Mouse (Mus musculus) E14TG2a.4 (cell line): ENCODE data around the gene Uqcc2.

Experiments used
- H3K27me3 ChIP-seq: 2 replicates; pipeline ENCODE4 v1.6.1; 2014; ENCODE audit warnings: low read length, control low read depth; ENCODE audit not compliant: insufficient read depth
- H3K36me3 ChIP-seq: 2 replicates; pipeline ENCODE4 v1.6.1; 2014; ENCODE audit warnings: low read length, control low read depth; ENCODE audit not compliant: insufficient read depth
- H3K4me1 ChIP-seq: replicated peaks from 2 replicates; pipeline ENCODE4 v1.6.1; 2014; ENCODE audit warnings: low read depth, low read length, control low read depth
- H3K4me3 ChIP-seq: replicated peaks from 2 replicates; pipeline ENCODE4 v1.5.1; 2014; ENCODE audit warnings: mild to moderate bottlenecking, low read length
- H3K9me3 ChIP-seq: 2 replicates; pipeline ENCODE4 v1.6.1; 2014; ENCODE audit warnings: low read length, control low read depth
- CTCF ChIP-seq: conservative IDR thresholded peaks from 2 replicates; pipeline ENCODE4 v1.5.1; 2014; ENCODE audit warnings: low read length
- NANOG ChIP-seq: IDR thresholded peaks from 2 replicates; pipeline ENCODE4 v1.6.1; 2014; ENCODE audit warnings: borderline replicate concordance, low read length, mixed read lengths
- POU5F1 ChIP-seq: IDR thresholded peaks from 2 replicates; pipeline ENCODE4 v1.6.1; 2014; ENCODE audit warnings: low read length, borderline replicate concordance

The Uqcc2 gene

DNA sequence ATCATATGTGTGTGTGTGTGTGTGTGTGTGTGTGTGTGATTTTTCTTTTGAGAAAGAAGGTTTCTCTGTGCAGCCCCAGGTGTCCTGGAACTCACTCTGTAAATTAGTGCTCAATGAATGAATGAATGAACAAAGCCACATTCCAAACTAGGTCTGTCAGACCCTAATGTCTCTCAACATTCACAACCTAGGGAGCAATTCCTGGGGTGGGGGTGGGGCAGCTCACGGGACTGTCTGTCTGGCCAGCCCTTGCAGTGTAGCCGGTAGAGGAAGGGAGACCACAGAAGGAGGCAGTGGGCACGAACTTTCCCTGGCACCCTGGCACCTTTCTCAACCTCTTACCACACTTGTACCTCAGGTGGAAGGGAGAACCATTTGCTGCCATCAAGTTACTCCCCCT is 999 bp upstream of the Uqcc2 start:
- TF ChIP-seq POU5F1 (no peak), NANOG (no peak), CTCF (no peak)
- Histone ChIP-seq H3K27me3 (peaks cover 25% of the 10 kb centered on the region; the same call in 1 of the 2 replicates), H3K4me1 (peaks cover 49% of the 10 kb centered on the region), H3K4me3 (no peak overlapping the region), H3K9me3 (no peaks in the 10 kb centered on the region), H3K36me3 (peaks cover 26% of the 10 kb centered on the region)

DNA sequence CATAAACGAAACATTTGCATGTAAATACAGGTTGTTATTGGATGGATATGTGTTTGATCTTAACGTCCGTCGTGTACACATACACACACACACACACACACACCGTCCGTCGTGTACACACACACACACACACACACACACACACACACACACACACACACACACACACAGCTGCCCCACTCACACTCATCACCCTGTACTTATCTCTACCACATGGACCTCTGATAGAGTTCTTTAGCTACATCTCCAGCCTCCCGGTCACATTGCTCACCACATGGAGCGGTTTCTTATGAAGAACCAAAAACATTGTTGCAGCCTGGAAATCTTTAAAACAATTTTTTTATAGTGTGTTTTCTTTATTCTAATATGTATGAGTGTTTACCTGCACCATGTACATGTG is 471 bp upstream of the Uqcc2 start:
- no peaks in the 10 kb centered on the region for H3K9me3 ChIP-seq
- H3K4me3 ChIP-seq: no peak overlapping the region
- TF ChIP-seq NANOG (no peak), POU5F1 (no peak), CTCF (no peak)
- H3K36me3 ChIP-seq: peaks cover 31% of the 10 kb centered on the region
- peaks cover 54% of the 10 kb centered on the region for H3K4me1 ChIP-seq
- peaks cover 25% of the 10 kb centered on the region; the same call in 1 of the 2 replicates for H3K27me3 ChIP-seq

DNA sequence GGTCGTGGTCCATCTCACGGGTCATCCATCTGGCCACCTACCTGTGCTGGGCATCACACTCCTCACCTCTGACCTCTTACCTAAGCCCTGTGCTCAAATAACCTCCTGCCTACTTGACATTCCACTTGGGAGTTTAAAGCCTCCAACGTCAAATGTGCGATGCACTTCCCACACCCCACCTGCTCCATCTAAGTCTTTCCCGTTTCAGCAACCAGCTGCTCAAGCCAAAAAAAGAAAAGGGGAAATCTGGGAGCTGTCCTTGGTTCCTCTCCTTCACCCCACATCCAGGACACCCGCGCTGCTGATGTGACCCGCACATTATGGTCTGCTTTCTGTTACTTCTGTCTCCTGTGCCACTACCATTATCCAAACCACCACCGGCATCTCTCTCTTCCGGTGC is 1.5 kb downstream of the Uqcc2 start:
- H3K4me1 ChIP-seq: peaks cover 65% of the 10 kb centered on the region
- H3K36me3 ChIP-seq: peaks cover 50% of the 10 kb centered on the region
- no peaks in the 10 kb centered on the region for H3K9me3 ChIP-seq
- no peak for TF ChIP-seq NANOG
- TF ChIP-seq POU5F1: no peak
- no peak for TF ChIP-seq CTCF
- peaks cover 25% of the 10 kb centered on the region; the same call in 1 of the 2 replicates for H3K27me3 ChIP-seq
- no peak overlapping the region for H3K4me3 ChIP-seq

DNA sequence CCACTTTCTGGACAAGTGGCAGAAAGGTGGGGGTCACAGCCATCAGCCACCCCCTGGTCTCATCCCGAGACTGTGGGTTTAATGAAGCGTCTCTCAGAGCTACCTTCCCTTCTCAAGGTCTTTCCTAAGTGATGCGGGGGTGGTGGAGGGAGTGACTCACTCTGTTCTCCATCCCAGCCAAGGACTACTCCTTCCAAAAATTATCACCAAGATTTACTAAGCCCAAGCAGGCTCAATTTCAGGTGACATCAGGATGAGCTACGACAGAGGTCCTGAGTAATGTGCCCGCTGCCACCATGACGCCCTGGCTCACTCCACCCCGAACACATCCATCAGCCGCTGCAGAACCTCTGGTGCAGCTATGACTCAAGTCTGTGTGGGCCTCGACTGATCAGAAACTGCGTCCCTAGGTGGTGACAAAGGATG is 2.5 kb downstream of the Uqcc2 start:
- H3K4me1 ChIP-seq: peaks cover 74% of the 10 kb centered on the region
- H3K27me3 ChIP-seq: peaks cover 22% of the 10 kb centered on the region; the same call in 1 of the 2 replicates
- peak overlapping the region; percentile 7; the same call in 1 of the 2 replicates for H3K4me3 ChIP-seq
- H3K9me3 ChIP-seq: no peaks in the 10 kb centered on the region
- H3K36me3 ChIP-seq: peaks cover 58% of the 10 kb centered on the region
- TF ChIP-seq CTCF: no peak
- no peak for TF ChIP-seq POU5F1
- no peak for TF ChIP-seq NANOG

DNA sequence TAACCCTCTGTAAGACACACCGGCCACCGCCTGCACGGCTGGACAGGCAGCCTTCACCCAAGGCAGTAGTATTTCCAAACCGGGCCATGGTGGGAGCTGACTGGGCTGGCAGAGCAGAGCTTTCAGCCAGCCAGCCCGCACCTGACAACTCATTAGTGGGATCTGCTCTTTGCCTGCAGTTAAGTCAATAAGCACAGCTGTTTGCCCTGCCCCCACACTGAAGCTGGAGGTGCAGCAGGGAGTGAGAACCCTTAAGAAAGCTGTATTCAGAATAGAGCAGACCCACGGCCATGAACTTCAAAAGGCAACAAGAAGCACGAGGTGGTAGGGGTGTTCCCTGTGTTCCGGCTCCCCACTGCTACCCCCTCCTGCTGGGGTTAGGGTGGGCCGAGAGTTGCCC is 3.5 kb downstream of the Uqcc2 start:
- peaks cover 68% of the 10 kb centered on the region for H3K36me3 ChIP-seq
- 0 out of 2 replicates have a peak overlapping the region, but pooled peaks have one; percentile 7 for H3K4me3 ChIP-seq
- TF ChIP-seq POU5F1 (no peak), CTCF (no peak), NANOG (no peak)

DNA sequence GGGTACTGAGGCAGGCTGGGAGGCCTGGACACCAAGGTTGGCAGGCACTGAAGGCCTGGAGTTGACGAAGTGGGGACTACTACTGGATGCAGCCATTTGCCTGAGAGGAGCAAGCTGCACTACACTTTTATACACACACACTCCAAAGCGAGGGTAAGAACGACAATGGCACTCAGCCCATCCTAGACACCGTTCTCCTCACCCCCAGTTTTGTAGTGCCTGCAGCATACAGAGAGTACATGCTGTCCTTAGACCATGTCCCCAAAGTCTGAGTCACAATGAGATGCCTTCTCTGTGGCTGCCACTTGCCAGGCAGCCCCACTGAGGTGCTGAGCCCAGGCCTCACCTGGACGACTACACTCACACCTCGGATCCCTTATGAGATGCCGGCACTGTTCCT is 3.9 kb downstream of the Uqcc2 start:
- peaks cover 72% of the 10 kb centered on the region for H3K36me3 ChIP-seq
- no peaks in the 10 kb centered on the region for H3K9me3 ChIP-seq
- no peak overlapping the region for H3K4me3 ChIP-seq
- H3K27me3 ChIP-seq: peaks cover 14% of the 10 kb centered on the region; the same call in 1 of the 2 replicates
- H3K4me1 ChIP-seq: peaks cover 79% of the 10 kb centered on the region
- TF ChIP-seq NANOG (no peak), CTCF (no peak), POU5F1 (no peak)

More for the DNA sequence above, 3.5 kb downstream of the Uqcc2 start:
- H3K9me3 ChIP-seq: no peaks in the 10 kb centered on the region
- H3K4me1 ChIP-seq: peaks cover 80% of the 10 kb centered on the region
- H3K27me3 ChIP-seq: peaks cover 18% of the 10 kb centered on the region; the same call in 1 of the 2 replicates

DNA sequence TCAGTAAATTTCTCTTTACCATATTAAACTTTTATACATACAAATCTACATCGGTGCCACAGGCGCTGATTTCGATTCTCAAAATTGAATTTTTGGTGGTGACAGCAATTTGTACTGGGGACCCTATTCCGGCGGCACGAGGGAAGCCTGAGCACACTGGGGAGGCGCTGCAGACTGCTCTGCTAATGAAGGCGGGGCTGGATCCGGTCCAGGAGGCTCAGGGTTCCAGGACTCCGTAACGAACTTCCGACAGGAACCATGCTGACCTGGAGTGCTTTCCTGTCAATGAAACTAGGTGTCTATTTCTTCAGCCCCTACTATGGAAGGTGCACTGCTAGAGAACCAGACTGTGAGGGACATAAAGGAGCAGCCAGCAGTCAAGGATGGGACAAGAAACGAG is 4.4 kb downstream of the Uqcc2 start:
- peaks cover 77% of the 10 kb centered on the region for H3K36me3 ChIP-seq
- no peaks in the 10 kb centered on the region for H3K9me3 ChIP-seq
- peaks cover 12% of the 10 kb centered on the region; the same call in 1 of the 2 replicates for H3K27me3 ChIP-seq
- H3K4me1 ChIP-seq: peaks cover 82% of the 10 kb centered on the region
- TF ChIP-seq NANOG: no peak
- TF ChIP-seq CTCF: no peak
- TF ChIP-seq POU5F1: no peak
- no peak overlapping the region for H3K4me3 ChIP-seq

DNA sequence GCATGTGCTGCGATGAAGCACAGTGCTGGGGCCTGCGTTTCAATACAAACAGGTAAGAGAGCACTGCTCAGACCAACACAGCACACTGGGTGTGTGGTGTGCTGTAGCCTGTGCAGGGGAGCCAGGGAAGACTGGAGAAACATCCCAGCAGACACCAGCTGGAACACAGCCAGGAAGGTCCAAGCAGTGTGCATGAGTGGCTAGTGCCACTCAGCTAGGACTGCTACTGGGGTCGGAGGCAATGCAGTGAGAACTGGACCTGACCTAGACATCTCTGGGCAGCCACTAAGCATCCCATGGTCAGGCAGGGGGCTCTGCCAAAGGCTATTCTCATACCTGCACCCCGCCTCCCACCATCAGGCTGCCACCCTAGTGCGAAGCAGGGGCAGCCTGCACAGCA is 5.5 kb downstream of the Uqcc2 start:
- Histone ChIP-seq H3K4me1 (peaks cover 90% of the 10 kb centered on the region), H3K9me3 (no peaks in the 10 kb centered on the region), H3K4me3 (no peak overlapping the region), H3K36me3 (peaks cover 88% of the 10 kb centered on the region), H3K27me3 (peaks cover 12% of the 10 kb centered on the region; the same call in 1 of the 2 replicates)
- TF ChIP-seq NANOG: no peak
- TF ChIP-seq POU5F1: no peak
- no peak for TF ChIP-seq CTCF

DNA sequence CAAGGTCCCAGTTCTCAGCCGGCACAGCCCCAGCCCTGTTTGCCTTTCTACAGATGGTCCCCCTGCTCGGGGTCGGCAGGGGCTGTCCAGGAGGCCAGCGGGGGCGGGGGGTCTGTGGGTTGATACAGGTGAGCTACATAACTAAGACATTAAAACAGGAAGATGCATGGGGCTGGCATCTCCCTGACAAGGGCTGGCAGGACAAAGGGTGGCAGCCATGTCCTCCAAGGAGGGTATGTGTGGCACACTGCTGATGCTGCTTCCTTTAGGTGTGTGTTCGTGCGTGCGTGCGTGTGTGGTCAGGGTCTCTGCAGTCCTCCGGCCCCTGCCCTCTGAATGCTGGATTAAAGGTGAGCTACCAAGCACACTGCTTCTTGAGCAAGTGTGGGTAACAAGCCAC is 6.7 kb downstream of the Uqcc2 start:
- TF ChIP-seq NANOG: no peak
- no peak for TF ChIP-seq CTCF
- H3K4me3 ChIP-seq: no peak overlapping the region
- H3K9me3 ChIP-seq: no peaks in the 10 kb centered on the region
- H3K27me3 ChIP-seq: no peaks in the 10 kb centered on the region
- peaks cover 97% of the 10 kb centered on the region for H3K36me3 ChIP-seq
- peaks cover 90% of the 10 kb centered on the region for H3K4me1 ChIP-seq
